Mouse (Mus musculus): ENCODE results near the gene Nup62.
A peak's percentile ranks its signal among the peaks of the same experiment; 100 is the strongest.

Nup62 gene

GRCm38 (mm10) chr7:44848561-44849415 is 32.9 kb downstream of the Nup62 start, which contains the start of the genes Akt1s1 and Tbc1d17:
Gene Akt1s1 (plus strand): TSS chr7:44848991.
Gene Tbc1d17 (minus strand): TSS chr7:44849079.
- peak; percentile 93 for DNase-seq (ENCODE audit: low read depth)

GRCm38 (mm10) chr7:44849416-44850111 is 33.7 kb downstream of the Nup62 start:
- DNase-seq (ENCODE audit: low read depth) = peak; percentile 83

DNA sequence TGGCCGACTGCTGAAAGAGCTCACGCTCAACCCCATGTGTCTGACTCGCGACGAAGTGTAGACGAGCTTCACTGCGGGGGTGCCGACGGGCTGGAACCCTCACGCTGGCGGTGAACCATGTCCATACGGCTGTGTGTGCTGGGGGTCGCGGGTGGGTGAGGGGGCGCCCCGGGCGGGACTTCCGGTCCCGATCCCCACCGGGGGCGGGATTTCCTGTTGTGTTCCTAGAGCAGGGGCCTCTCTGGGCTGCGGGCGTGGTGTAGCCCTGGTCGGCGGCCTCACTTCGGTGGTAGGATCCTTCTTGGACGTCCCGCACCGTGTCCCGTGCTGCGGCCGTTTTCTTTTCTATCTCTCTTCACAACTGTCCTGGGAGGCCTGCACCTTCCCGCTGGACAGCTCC is 34.3 kb downstream of the Nup62 start:
- no peak for DNase-seq (ENCODE audit: low read depth)

GRCm38 (mm10) chr7:44850789-44851624 is 35.1 kb downstream of the Nup62 start:
- no peak for DNase-seq (ENCODE audit: low read depth)

DNA sequence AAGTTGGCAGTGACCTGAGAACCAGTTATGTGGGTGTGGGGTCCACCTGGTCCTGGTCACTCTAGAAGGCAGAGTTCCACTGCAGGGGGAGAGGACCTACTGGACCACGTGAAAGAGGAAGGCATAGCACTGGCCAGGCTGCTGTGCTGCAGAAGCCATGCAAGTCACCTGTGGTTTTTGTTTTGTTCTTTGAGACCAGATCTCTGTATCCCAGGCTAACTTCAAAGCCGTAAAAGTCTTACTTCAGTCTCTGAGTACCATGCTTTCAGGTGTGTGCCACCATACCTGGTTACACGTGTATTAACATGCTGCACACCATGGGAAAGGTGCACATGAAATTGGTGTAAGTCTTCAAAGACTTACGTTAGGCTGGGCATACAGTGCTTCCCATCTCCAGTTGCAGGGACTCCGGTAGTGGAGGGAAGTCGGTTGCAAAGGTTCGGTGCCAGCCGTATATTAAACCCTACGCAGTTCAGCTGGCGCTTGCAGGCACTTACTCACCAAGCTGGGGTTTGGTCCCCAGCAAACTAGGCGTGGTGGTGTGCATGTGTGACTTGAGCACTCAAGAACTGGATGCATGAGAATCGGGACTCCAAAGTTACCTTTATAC is 35.8 kb downstream of the Nup62 start:
- no peak for DNase-seq (ENCODE audit: low read depth)

DNA sequence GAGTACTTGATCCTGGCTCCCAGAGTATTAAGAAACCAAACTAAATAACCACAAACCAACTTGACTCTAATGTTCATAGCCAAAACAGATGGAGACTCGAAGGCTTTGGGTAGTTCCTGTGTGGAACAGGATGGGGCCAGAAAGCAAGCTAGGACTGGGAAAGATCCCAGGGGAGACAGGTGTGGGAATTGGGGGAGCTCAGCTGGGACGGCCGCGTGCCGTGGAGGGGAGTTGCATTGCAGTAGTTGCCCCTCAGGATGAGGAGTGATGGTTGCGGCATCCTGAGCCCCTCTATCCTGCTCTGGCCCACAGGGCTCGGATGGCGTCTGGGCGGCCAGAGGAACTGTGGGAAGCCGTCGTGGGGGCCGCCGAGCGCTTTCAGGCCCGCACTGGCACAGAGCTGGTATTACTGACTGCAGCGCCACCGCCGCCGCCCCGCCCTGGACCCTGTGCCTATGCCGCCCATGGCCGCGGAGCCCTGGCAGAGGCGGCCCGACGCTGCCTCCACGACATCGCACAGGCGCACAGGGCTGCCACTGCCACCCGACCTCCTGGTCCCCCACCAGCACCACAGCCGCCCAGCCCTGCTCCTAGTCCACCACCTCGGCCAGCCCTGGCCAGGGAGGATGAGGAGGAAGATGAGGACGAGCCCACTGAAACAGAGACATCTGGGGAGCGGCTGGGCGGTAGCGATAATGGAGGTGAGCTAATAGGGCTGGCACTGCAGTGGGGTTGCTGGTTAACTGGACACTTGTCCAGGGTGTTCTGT is 36.6 kb downstream of the Nup62 start:
- no peak for DNase-seq (ENCODE audit: low read depth)

DNA sequence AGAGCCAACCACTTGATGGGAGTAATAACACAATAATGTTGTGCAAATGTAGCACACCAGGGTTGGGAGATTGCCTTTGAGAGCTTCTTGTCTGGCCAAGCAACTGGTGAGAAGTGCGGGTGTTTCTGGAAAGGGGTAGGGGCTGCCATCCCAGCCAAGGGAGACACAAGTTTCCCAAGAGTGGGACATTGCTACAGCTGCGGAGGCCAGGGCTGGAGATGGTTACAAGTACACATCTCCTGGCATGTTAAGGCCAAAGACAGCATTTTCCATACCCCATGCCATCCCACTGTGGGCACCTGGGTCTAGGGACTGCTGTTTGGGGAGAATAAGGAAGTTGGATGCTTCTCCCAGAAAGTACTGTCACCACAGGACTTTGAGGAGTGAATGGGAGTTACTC is 37.2 kb downstream of the Nup62 start:
- DNase-seq (ENCODE audit: low read depth) = no peak

- no peak for DNase-seq (ENCODE audit: low read depth)
Measured at GRCm38 (mm10) chr7:44853596-44854355, 37.9 kb downstream of the Nup62 start.

DNA sequence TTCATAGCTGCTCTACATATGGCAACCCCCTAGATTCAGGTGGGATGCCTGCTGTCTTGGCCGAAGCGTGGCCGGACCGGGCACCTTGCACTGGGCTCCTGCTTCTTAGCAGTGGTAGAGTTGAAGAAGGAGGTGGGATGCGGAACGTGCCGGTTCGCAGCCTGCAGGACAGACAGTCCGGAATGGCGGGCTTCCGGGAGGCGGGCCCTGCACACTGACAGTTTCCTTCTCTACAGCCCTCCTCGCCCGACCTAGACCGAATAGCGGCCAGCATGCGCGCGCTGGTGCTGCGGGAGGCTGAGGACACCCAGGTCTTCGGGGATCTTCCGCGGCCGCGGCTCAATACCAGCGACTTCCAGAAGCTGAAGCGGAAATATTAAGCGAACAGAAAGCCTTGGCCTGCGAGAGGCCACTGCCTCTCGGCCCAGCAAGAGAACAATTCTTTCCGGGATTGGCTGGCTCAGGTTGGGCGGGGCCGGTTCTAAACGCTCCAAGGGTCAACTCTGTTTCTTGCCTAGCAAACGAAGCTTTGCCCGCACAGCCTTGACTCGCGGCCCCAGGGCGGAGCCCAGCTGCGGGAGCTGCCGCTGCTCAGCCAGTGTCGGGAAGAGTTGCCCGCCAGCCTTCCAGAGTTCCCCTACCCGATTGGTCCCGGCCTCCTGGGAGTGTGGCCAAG is 38.6 kb downstream of the Nup62 start:
- no peak for DNase-seq (ENCODE audit: low read depth)

GRCm38 (mm10) chr7:44855036-44855435 is 39.1 kb downstream of the Nup62 start:
- DNase-seq (ENCODE audit: low read depth) = no peak

GRCm38 (mm10) chr7:44856265-44856916 is 40.5 kb downstream of the Nup62 start:
- DNase-seq (ENCODE audit: low read depth) = no peak

GRCm38 (mm10) chr7:44857042-44857552 is 41.2 kb downstream of the Nup62 start, which contains the start of gene Pnkp:
Gene Pnkp (plus strand): TSS chr7:44857139.
- DNase-seq (ENCODE audit: low read depth) = peak; percentile 87

DNA sequence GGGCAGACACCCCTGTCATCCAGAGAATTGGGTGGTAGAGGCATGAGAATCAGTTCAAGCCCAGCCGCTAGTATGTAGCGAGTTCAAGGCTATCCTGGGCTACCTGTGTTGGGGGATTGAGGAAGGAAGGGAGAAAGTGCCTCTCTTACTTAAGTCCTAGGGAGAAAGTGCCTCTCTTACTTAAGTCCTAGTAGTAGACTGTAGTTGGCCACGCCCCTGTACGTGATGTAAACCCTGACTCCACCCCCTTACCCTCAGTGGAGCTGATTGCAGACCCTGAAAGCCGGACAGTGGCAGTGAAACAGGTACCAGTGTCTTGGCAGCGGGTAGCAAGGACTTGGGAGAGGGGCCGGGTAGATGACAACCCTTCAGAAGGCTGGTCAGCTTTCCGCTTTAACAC is 42.0 kb downstream of the Nup62 start:
- DNase-seq (ENCODE audit: low read depth) = no peak

- no peak for DNase-seq (ENCODE audit: low read depth)
Measured at GRCm38 (mm10) chr7:44859896-44860295, 44.0 kb downstream of the Nup62 start.

DNA sequence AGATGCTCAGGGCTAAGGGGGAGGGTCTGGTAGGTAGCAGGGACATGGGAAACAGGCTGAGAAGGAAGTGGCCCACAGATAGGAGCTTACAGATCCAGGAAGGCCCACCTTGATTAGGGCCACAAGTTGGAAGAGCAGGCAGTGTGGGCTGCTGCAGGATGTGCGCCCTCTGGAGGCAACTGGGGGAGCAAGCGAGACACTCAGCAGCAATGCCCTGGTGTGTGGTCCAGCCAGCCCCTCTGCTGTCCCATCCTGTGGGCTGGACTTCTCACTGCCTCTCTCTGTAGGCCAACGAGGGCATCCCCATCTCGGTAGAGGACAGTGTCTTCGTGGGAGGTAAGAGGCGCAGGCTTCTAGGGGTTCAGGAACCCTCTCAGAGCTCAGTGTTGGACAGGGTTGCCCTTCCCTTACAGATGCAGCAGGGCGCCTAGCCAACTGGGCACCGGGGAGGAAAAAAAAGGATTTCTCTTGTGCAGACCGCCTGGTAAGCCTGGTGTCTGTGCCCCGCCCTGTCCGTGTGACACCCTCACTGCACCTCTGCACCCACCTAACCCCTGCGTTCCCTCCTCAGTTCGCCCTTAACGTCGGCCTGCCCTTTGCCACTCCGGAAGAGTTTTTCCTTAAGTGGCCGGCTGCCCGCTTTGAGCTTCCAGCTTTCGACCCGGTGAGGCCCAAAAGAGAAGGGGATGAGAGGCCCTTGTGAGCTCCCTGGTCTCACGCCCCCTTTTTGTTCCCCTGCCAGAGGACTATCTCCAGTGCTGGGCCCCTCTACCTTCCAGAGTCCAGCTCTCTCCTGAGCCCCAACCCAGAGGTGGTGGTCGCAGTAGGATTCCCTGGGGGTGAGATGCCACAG is 44.9 kb downstream of the Nup62 start:
- DNase-seq (ENCODE audit: low read depth) = no peak

DNA sequence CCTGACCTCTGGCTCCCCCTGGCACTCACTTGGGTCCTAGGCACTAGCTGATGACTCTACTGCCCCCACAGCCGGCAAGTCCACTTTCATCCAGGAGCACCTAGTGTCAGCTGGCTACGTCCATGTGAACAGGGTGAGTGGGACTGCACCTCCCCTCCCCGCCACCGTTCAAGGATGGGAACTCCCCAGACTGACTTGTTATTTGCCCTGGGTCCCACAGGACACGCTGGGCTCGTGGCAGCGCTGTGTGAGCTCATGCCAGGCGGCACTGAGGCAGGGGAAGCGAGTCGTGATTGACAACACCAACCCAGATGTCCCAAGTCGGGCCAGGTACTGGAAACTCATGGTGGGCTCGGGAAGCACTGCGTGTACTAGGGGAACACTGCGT is 45.5 kb downstream of the Nup62 start:
- no peak for DNase-seq (ENCODE audit: low read depth)

DNA sequence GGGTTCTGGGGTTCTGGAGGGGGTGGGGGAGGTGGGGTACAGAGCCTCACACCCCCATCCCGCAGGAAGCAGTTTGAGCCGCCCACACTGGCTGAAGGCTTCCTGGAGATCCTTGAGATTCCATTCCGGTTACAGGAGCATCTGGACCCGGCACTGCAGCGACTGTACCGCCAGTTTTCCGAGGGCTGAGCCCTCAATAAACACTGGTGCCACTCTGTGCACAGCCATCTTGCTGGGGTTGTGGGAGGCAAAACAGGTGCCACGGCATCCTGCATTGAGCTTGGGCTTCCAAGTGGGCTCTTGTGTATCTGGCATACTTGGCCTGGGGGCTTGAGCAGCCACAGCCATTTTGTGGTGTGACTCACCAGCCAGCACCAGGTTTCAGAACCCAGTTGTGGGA is 46.5 kb downstream of the Nup62 start:
- DNase-seq (ENCODE audit: low read depth) = no peak

DNA sequence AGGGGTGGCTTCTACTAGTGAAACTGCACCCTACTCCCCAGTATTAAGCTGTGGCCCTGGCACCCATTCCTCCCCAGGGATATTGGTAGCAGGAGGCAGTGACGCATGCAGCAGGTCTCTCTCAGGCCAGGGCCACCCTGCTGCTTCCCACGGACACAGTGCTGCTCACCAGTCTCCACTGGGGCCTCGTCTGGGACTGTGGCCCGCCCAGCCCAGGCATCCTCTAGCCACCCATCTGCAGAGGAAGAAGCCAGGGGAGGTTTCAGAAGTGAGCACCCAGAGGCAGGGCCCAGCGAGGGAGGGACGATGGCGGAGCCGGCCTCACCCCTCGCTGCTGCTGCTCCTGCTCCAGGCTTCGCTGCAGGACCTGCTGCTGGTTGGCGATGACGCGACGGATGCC is 47.3 kb downstream of the Nup62 start:
- DNase-seq (ENCODE audit: low read depth) = no peak

Measured in c-Kit-positive CD71-negative TER-119-negative erythroid progenitor cells, embryonic 14.5 days (primary cell).